ENCODE assay signal across 8 mouse cellular contexts in genomic region chr6:28480752-28481492, GRCm38 (mm10). TPM values are rescaled to one million over a fixed set of nuclear protein-coding genes. Genes with fewer than 3 reads are reported as not detected.
DNase-seq lines count a peak whose midpoint lies in the region; ATAC-seq and TF ChIP-seq lines count a peak whose summit lies in the region.

No protein-coding gene starts in this region.

- no peak for DNase-seq in gastrocnemius, adult 2 months
- no peak for DNase-seq in gastrocnemius, adult 18-20 months (ENCODE audit: low spot score)
- DNase-seq in CH12.LX (ENCODE audit: extremely low read depth), result no peak
- DNase-seq in forebrain, postnatal 0 days, result no peak
- no peak for DNase-seq in liver, embryonic 13.5 days
- DNase-seq in adrenal gland, postnatal 10 days, result no peak
- DNase-seq in retina, embryonic 14.5 days (ENCODE audit: low spot score), result no peak
- DNase-seq in gastrocnemius, postnatal 36 days, result no peak

- intact Hi-C loops in gastrocnemius, adult 2 months (cut with DNase I), result loop anchor here (1.0 kb wide), 1 partner anchor 58 kb away; the partner anchor contains the start of gene Arf5
- intact Hi-C loops in gastrocnemius, postnatal 36 days (cut with DNase I), result no loop called here

- H3K27me3 ChIP-seq in CH12.LX (replicated peaks), result no peaks in the 10 kb centered on the region
- H3K27me3 ChIP-seq in forebrain, postnatal 0 days (ENCODE audit: insufficient read depth, low read length), result no peaks in the 10 kb centered on the region
- H3K27me3 ChIP-seq in liver, embryonic 13.5 days, result no peaks in the 10 kb centered on the region

- peaks cover 8 to 41% of the 10 kb centered on the region in 2 experiments for H3K4me1 ChIP-seq in CH12.LX (ENCODE audit: control insufficient read depth in 1 of 2, insufficient read depth in 2 of 2)
- H3K4me1 ChIP-seq in forebrain, postnatal 0 days (ENCODE audit: insufficient read depth), result 0 out of 2 replicates have a peak, but pooled peaks cover 8% of the 10 kb centered on the region
- H3K4me1 ChIP-seq in liver, embryonic 13.5 days (replicated peaks), result peaks cover 72% of the 10 kb centered on the region

- in situ Hi-C loops in CH12.LX (cut with MboI; ENCODE audit: low pct_ligation_motif_present, low pct_unique_long_range_greater_than_20kb, low sequenced_read_pairs), result no loop called here

- no peak for ATAC-seq in forebrain, postnatal 0 days
- ATAC-seq in liver, embryonic 13.5 days (ENCODE audit: low read depth), result no peak

- peak overlapping the region; percentile 80 for H3K9ac ChIP-seq in CH12.LX (ENCODE audit: insufficient read depth, low read depth)
- H3K9ac ChIP-seq in forebrain, postnatal 0 days, result peak overlapping the region; percentile 63
- H3K9ac ChIP-seq in liver, embryonic 13.5 days, result peak overlapping the region; percentile 84

- no peak for TF ChIP-seq POLR2A in CH12.LX (IDR thresholded peaks at IDR 0.05; ENCODE audit: low read depth, low read length)

- peak overlapping the region; percentile 86 for H3K4me3 ChIP-seq in gastrocnemius, adult 2 months
- peak overlapping the region; percentile 88 to 97 (median 97) for H3K4me3 ChIP-seq in CH12.LX (replicated peaks in 1 of 3; ENCODE audit: low read depth in 2 of 3, low read length in 2 of 3, poor library complexity in 1 of 3)
- H3K4me3 ChIP-seq in forebrain, postnatal 0 days (ENCODE audit: low read depth, low read length), result peak overlapping the region; percentile 79
- peak overlapping the region; percentile 83 for H3K4me3 ChIP-seq in liver, embryonic 13.5 days (replicated peaks)

- no peaks in the 10 kb centered on the region for H3K9me3 ChIP-seq in CH12.LX (replicated peaks; ENCODE audit: low read length)
- H3K9me3 ChIP-seq in forebrain, postnatal 0 days (ENCODE audit: low read length), result no peaks in the 10 kb centered on the region
- no peaks in the 10 kb centered on the region for H3K9me3 ChIP-seq in liver, embryonic 13.5 days (replicated peaks)

- TF ChIP-seq EP300 in CH12.LX (IDR thresholded peaks at IDR 0.05; ENCODE audit: low read length), result no peak

- H3K27ac ChIP-seq in gastrocnemius, adult 2 months, result peak overlapping the region; percentile 97
- H3K27ac ChIP-seq in CH12.LX (ENCODE audit: insufficient read depth, low read depth), result peak overlapping the region; percentile 47
- no peak overlapping the region for H3K27ac ChIP-seq in forebrain, postnatal 0 days (ENCODE audit: low read depth, low read length)
- H3K27ac ChIP-seq in liver, embryonic 13.5 days, result peak overlapping the region; percentile 83

- H3K79me2 ChIP-seq in CH12.LX (replicated peaks; ENCODE audit: control insufficient read depth, extremely low read depth, insufficient read depth, poor library complexity, severe bottlenecking), result peaks cover 57% of the 10 kb centered on the region

- no peak for TF ChIP-seq RAD21 in CH12.LX (IDR thresholded peaks at IDR 0.05; ENCODE audit: low read depth, low read length)

- H3K4me2 ChIP-seq in CH12.LX (ENCODE audit: insufficient read depth, low read depth, poor library complexity, severe bottlenecking), result peak overlapping the region; percentile 99; the same call in 1 of the 2 replicates
- H3K4me2 ChIP-seq in forebrain, postnatal 0 days (ENCODE audit: low read depth), result peak overlapping the region; percentile 66
- peak overlapping the region; percentile 88 for H3K4me2 ChIP-seq in liver, embryonic 13.5 days

- no peak for TF ChIP-seq CTCF in gastrocnemius, adult 2 months (IDR thresholded peaks at IDR 0.05)
- TF ChIP-seq CTCF in CH12.LX (conservative IDR thresholded peaks at IDR 0.05 in 1 of 2, IDR thresholded peaks at IDR 0.05 in 1 of 2; ENCODE audit: low read depth in 2 of 2, low read length in 2 of 2), result no peak
- TF ChIP-seq CTCF in forebrain, postnatal 0 days (IDR thresholded peaks at IDR 0.05; ENCODE audit: low read depth), result no peak

- dilution Hi-C loops in CH12.LX (cut with MboI; ENCODE audit: extremely low pct_ligation_motif_present, extremely low pct_unique_long_range_greater_than_20kb, low sequenced_read_pairs), result no loop called here

- WGBS in forebrain, postnatal 0 days, result 9% methylated on average over 21 of the region's 21 CpGs
- WGBS in liver, embryonic 13.5 days (ENCODE audit: insufficient replicate concordance), result 4% methylated on average over 21 of the region's 21 CpGs

- H3K36me3 ChIP-seq in CH12.LX (replicated peaks in 1 of 2; ENCODE audit: control insufficient read depth in 1 of 2, insufficient read depth in 1 of 2, low read length in 1 of 2), result peaks cover 9 to 38% of the 10 kb centered on the region in 2 experiments
- H3K36me3 ChIP-seq in forebrain, postnatal 0 days (ENCODE audit: insufficient read depth), result no peaks in the 10 kb centered on the region
- peaks cover 24% of the 10 kb centered on the region for H3K36me3 ChIP-seq in liver, embryonic 13.5 days

TF ChIP-seq in CH12.LX, 34 proteins besides CTCF, POLR2A, EP300 and RAD21:
- peak; percentile 73; the same call in 1 of the 2 replicates for TF ChIP-seq MYC (IDR thresholded peaks at IDR 0.05; ENCODE audit: low read depth, low read length)
- no peak for TF ChIP-seq HCFC1 (IDR thresholded peaks at IDR 0.05; ENCODE audit: low read depth, low read length)
- TF ChIP-seq MXI1 (IDR thresholded peaks at IDR 0.05; ENCODE audit: low read depth, low read length), result peak; percentile 53
- peak; percentile 33; the same call in 1 of the 2 replicates for TF ChIP-seq CHD2 (IDR thresholded peaks at IDR 0.05; ENCODE audit: low read length)
- peak; percentile 56; the same call in 1 of the 2 replicates for TF ChIP-seq SIN3A (IDR thresholded peaks at IDR 0.05; ENCODE audit: low read length)

RNA-seq across cellular contexts. Expression of gene Snd1, which starts 6.0 kb away (rescaled TPM):
- total RNA-seq in gastrocnemius, adult 2 months (2021), result 10 to 100 TPM; 40.4 to 41.0 TPM
- 10 to 100 TPM; 45.0 to 49.8 TPM for total RNA-seq in gastrocnemius, adult 18-20 months (2021)
- total RNA-seq in CH12.LX (2012; rRNA removed) (288 and 377 TPM in 2 replicates), CH12.LX (2014; rRNA removed) (80.1 and 83.7 TPM in 2 replicates)
- polyA plus RNA-seq in CH12.LX (2012; ENCODE audit: insufficient read length, low read depth), result 197 and 210 TPM in 2 replicates
- total RNA-seq in forebrain, postnatal 0 days (2014; rRNA removed), result 80.8 and 90.8 TPM in 2 replicates
- polyA plus RNA-seq in forebrain, postnatal 0 days (2015; fragmentation: Nextera tagmentation; extraction: Ambion mirVana), result 64.8 and 72.4 TPM in 2 replicates
- 55.2 and 63.2 TPM in 2 replicates for polyA plus RNA-seq in liver, embryonic 13.5 days (2015; fragmentation: Nextera tagmentation; extraction: Ambion mirVana)
- total RNA-seq in adrenal gland, postnatal 10 days (2021), result 100 to 1,000 TPM; 114 to 117 TPM
- 10 to 100 TPM; 38.8 to 38.9 TPM for total RNA-seq in gastrocnemius, postnatal 36 days (2021)

RNA-seq across cellular contexts. Expression of gene Pax4, which starts 31.8 kb away (rescaled TPM):
- not detected for total RNA-seq in gastrocnemius, adult 2 months (2021)
- not detected for total RNA-seq in gastrocnemius, adult 18-20 months (2021)
- total RNA-seq in CH12.LX (2012; rRNA removed) (not detected in 2 replicates), CH12.LX (2014; rRNA removed) (not detected in 2 replicates)
- not detected in 2 replicates for polyA plus RNA-seq in CH12.LX (2012; ENCODE audit: insufficient read length, low read depth)
- 0.29 TPM in 1 of 2 replicates, not detected in the other for total RNA-seq in forebrain, postnatal 0 days (2014; rRNA removed)
- polyA plus RNA-seq in forebrain, postnatal 0 days (2015; fragmentation: Nextera tagmentation; extraction: Ambion mirVana), result 0.11 and 0.16 TPM in 2 replicates
- not detected in 2 replicates for polyA plus RNA-seq in liver, embryonic 13.5 days (2015; fragmentation: Nextera tagmentation; extraction: Ambion mirVana)
- not detected for total RNA-seq in adrenal gland, postnatal 10 days (2021)
- not detected for total RNA-seq in gastrocnemius, postnatal 36 days (2021)

RNA-seq across cellular contexts. Expression of gene Gcc1, which starts 52.7 kb away (rescaled TPM):
- 1 to 10 TPM; 5.8 to 7.9 TPM for total RNA-seq in gastrocnemius, adult 2 months (2021)
- total RNA-seq in gastrocnemius, adult 18-20 months (2021), result 1 to 10 TPM; 6.6 to 7.6 TPM
- 7.4 and 7.8 TPM in 2 replicates for total RNA-seq in CH12.LX (2012; rRNA removed)
- 3.0 and 4.4 TPM in 2 replicates for total RNA-seq in CH12.LX (2014; rRNA removed)
- 7.2 and 10.8 TPM in 2 replicates for polyA plus RNA-seq in CH12.LX (2012; ENCODE audit: insufficient read length, low read depth)
- 17.1 and 17.2 TPM in 2 replicates for total RNA-seq in forebrain, postnatal 0 days (2014; rRNA removed)
- polyA plus RNA-seq in forebrain, postnatal 0 days (2015; fragmentation: Nextera tagmentation; extraction: Ambion mirVana), result 7.1 and 9.6 TPM in 2 replicates
- 3.7 and 4.4 TPM in 2 replicates for polyA plus RNA-seq in liver, embryonic 13.5 days (2015; fragmentation: Nextera tagmentation; extraction: Ambion mirVana)
- total RNA-seq in adrenal gland, postnatal 10 days (2021), result 10 to 100 TPM; 12.2 to 12.7 TPM
- total RNA-seq in gastrocnemius, postnatal 36 days (2021), result 1 to 10 TPM; 4.8 to 5.9 TPM

RNA-seq across cellular contexts. Expression of gene Fscn3, which starts 53.3 kb away (rescaled TPM):
- total RNA-seq in gastrocnemius, adult 2 months (2021), result not detected
- total RNA-seq in gastrocnemius, adult 18-20 months (2021), result not detected
- total RNA-seq in CH12.LX (2012; rRNA removed), result not detected in 2 replicates
- not detected in 2 replicates for total RNA-seq in CH12.LX (2014; rRNA removed)
- not detected in 2 replicates for polyA plus RNA-seq in CH12.LX (2012; ENCODE audit: insufficient read length, low read depth)
- total RNA-seq in forebrain, postnatal 0 days (2014; rRNA removed), result 0.19 TPM in 1 of 2 replicates, not detected in the other
- not detected in 2 replicates for polyA plus RNA-seq in forebrain, postnatal 0 days (2015; fragmentation: Nextera tagmentation; extraction: Ambion mirVana)
- polyA plus RNA-seq in liver, embryonic 13.5 days (2015; fragmentation: Nextera tagmentation; extraction: Ambion mirVana), result 0.44 and 1.2 TPM in 2 replicates
- total RNA-seq in adrenal gland, postnatal 10 days (2021), result under 1 TPM in 1 of 2 experiments, not detected in 1; 0.27 TPM
- not detected for total RNA-seq in gastrocnemius, postnatal 36 days (2021)

RNA-seq across cellular contexts. Expression of gene Arf5, which starts 57.6 kb away (rescaled TPM):
- total RNA-seq in gastrocnemius, adult 2 months (2021), result 10 to 100 TPM; 75.7 to 82.4 TPM
- 10 to 100 TPM; 68.5 to 70.8 TPM for total RNA-seq in gastrocnemius, adult 18-20 months (2021)
- total RNA-seq in CH12.LX (2012; rRNA removed), result 59.6 and 67.3 TPM in 2 replicates
- total RNA-seq in CH12.LX (2014; rRNA removed), result 77.5 and 99.7 TPM in 2 replicates
- polyA plus RNA-seq in CH12.LX (2012; ENCODE audit: insufficient read length, low read depth), result 101 and 104 TPM in 2 replicates
- 292 and 346 TPM in 2 replicates for total RNA-seq in forebrain, postnatal 0 days (2014; rRNA removed)
- polyA plus RNA-seq in forebrain, postnatal 0 days (2015; fragmentation: Nextera tagmentation; extraction: Ambion mirVana), result 536 and 587 TPM in 2 replicates
- polyA plus RNA-seq in liver, embryonic 13.5 days (2015; fragmentation: Nextera tagmentation; extraction: Ambion mirVana), result 388 and 403 TPM in 2 replicates
- total RNA-seq in adrenal gland, postnatal 10 days (2021), result 100 to 1,000 TPM; 178 to 190 TPM
- total RNA-seq in gastrocnemius, postnatal 36 days (2021), result 10 to 100 TPM; 74.6 to 77.3 TPM
